Mouse (Mus musculus) thymus, adult 2 months (tissue): ENCODE measurements around the gene Adap1.

Experiments used
- CTCF ChIP-seq: fragments of 200-500 bp; IDR thresholded peaks from 2 replicates; pipeline ENCODE4 v1.5.1; 2012; ENCODE audit warnings: mild to moderate bottlenecking, control low read depth, low read length, moderate library complexity, borderline replicate concordance; ENCODE audit not compliant: control insufficient read depth, poor library complexity, insufficient read depth; ENCODE audit errors: extremely low read depth
- POLR2A ChIP-seq: fragments of 200-500 bp; IDR thresholded peaks from 2 replicates; pipeline ENCODE4 v1.6.1; 2012; ENCODE audit warnings: mild to moderate bottlenecking, low read length, control low read depth, moderate library complexity; ENCODE audit not compliant: control insufficient read depth, poor library complexity, insufficient read depth; ENCODE audit errors: extremely low read depth

- TF ChIP-seq CTCF = no peak
- TF ChIP-seq POLR2A = no peak
Observed at GRCm38 (mm10) chr5:139277287-139277686, 48.1 kb downstream of the Adap1 start.
